Mouse (Mus musculus) embryonic facial prominence, embryonic 13.5 days (tissue): ENCODE results near the gene Trmt1l. TPM values are rescaled to one million over a fixed set of nuclear protein-coding genes. Genes with fewer than 3 reads are reported as not detected.

ENCODE experiments used
- ATAC-seq: fragments of 200-750 bp; cut with Nextera tagmentation; 2 replicates; pipeline ENCODE4 v1.8.0; 2017; ENCODE audit warnings: low read depth; ENCODE audit not compliant: insufficient number of reproducible peaks, insufficient read depth, low FRiP score, low TSS enrichment
- H3K27ac ChIP-seq: fragments of 300-500 bp; sonication (generic); 2 replicates; pipeline ENCODE4 v1.5.1; 2015; ENCODE audit warnings: moderate library complexity, mild to moderate bottlenecking, inconsistent platforms
- H3K27me3 ChIP-seq: fragments of 300-500 bp; sonication (generic); 2 replicates; pipeline ENCODE4 v1.6.1; 2015; ENCODE audit warnings: mild to moderate bottlenecking, inconsistent platforms
- H3K36me3 ChIP-seq: fragments of 300-500 bp; sonication (generic); 2 replicates; pipeline ENCODE4 v1.6.1; 2015; ENCODE audit warnings: mild to moderate bottlenecking, inconsistent platforms
- H3K4me1 ChIP-seq: fragments of 300-500 bp; sonication (generic); 2 replicates; pipeline ENCODE4 v1.6.1; 2015; ENCODE audit warnings: inconsistent platforms
- H3K4me2 ChIP-seq: fragments of 300-500 bp; sonication (generic); 2 replicates; pipeline ENCODE4 v1.6.1; 2015; ENCODE audit warnings: moderate library complexity, mild to moderate bottlenecking, inconsistent platforms
- H3K4me3 ChIP-seq: fragments of 300-500 bp; sonication (generic); 2 replicates; pipeline ENCODE4 v1.5.1; 2015; ENCODE audit warnings: mild to moderate bottlenecking, inconsistent platforms
- H3K9ac ChIP-seq: fragments of 300-500 bp; sonication (generic); 2 replicates; pipeline ENCODE4 v1.6.1; 2015; ENCODE audit warnings: mild to moderate bottlenecking, inconsistent platforms
- H3K9me3 ChIP-seq: fragments of 300-500 bp; sonication (generic); 2 replicates; pipeline ENCODE4 v1.6.1; 2016; ENCODE audit warnings: inconsistent platforms
- WGBS: fragments of 180-500 bp; shearing (Covaris S2); methylation state at CpG from one replicate; pipeline ENCODE4 v1.1.7; 2015; ENCODE audit warnings: mixed read lengths; 5-methylcytosine and 5-hydroxymethylcytosine counted together
- microRNA-seq: library from miRNA; unstranded; fragments of <30 nt; microRNA quantifications from one replicate; pipeline ENCODE4, GENCODE M21; 2016
- polyA plus RNA-seq: library from polyadenylated mRNA; unstranded; fragments of >200 nt; fragmentation: Nextera tagmentation; extraction: Ambion mirVana; gene quantifications from 2 replicates; pipeline ENCODE4 v1.2.1, GENCODE M21; 2015

The Trmt1l gene
- polyA plus RNA-seq, 1 experiment from 2014 or later, result 50.7 TPM

- H3K9me3 ChIP-seq, result no peaks in the 10 kb centered on the region
- ATAC-seq, result no peak
Observed at GRCm38 (mm10) chr1:151495635-151496285, 67.4 kb downstream of the Trmt1l start.

GRCm38 (mm10) chr1:151497028-151497427 is 68.7 kb downstream of the Trmt1l start:
- Histone ChIP-seq H3K27me3 (no peaks in the 10 kb centered on the region), H3K4me3 (no peak overlapping the region), H3K9ac (no peak overlapping the region), H3K27ac (no peak overlapping the region), H3K4me2 (no peak overlapping the region), H3K9me3 (no peaks in the 10 kb centered on the region), H3K36me3 (no peaks in the 10 kb centered on the region), H3K4me1 (peaks cover 39% of the 10 kb centered on the region)
- 87% methylated on average over 8 of the region's 8 CpGs for WGBS
- ATAC-seq, result no peak

More at GRCm38 (mm10) chr1:151495635-151496285, 67.4 kb downstream of the Trmt1l start:
- Histone ChIP-seq H3K9ac (no peak overlapping the region), H3K4me3 (no peak overlapping the region), H3K4me2 (no peak overlapping the region), H3K27me3 (no peaks in the 10 kb centered on the region), H3K4me1 (peaks cover 41% of the 10 kb centered on the region), H3K36me3 (no peaks in the 10 kb centered on the region), H3K27ac (no peak overlapping the region)
- 88% methylated on average over 2 of the region's 2 CpGs for WGBS

GRCm38 (mm10) chr1:151497942-151498341 is 69.6 kb downstream of the Trmt1l start:
- 83% methylated on average over 2 of the region's 2 CpGs for WGBS
- H3K36me3 ChIP-seq, result no peaks in the 10 kb centered on the region
- peaks cover 39% of the 10 kb centered on the region for H3K4me1 ChIP-seq
- no peak overlapping the region for H3K9ac ChIP-seq
- no peak for ATAC-seq
- no peak overlapping the region for H3K4me2 ChIP-seq
- H3K9me3 ChIP-seq, result no peaks in the 10 kb centered on the region
- H3K4me3 ChIP-seq, result no peak overlapping the region
- H3K27me3 ChIP-seq, result no peaks in the 10 kb centered on the region
- no peak overlapping the region for H3K27ac ChIP-seq

- ATAC-seq, result no peak
- Histone ChIP-seq H3K4me2 (peak overlapping the region; percentile 46), H3K27ac (no peak overlapping the region), H3K36me3 (no peaks in the 10 kb centered on the region), H3K27me3 (no peaks in the 10 kb centered on the region), H3K4me3 (no peak overlapping the region), H3K9me3 (no peaks in the 10 kb centered on the region), H3K4me1 (peaks cover 36% of the 10 kb centered on the region), H3K9ac (no peak overlapping the region)
- 79% methylated on average over 3 of the region's 3 CpGs for WGBS
Observed at GRCm38 (mm10) chr1:151498381-151498780, 70.0 kb downstream of the Trmt1l start.

- Histone ChIP-seq H3K27me3 (no peaks in the 10 kb centered on the region), H3K4me3 (peak overlapping the region; percentile 89), H3K4me2 (peak overlapping the region; percentile 56), H3K9me3 (no peaks in the 10 kb centered on the region), H3K27ac (peak overlapping the region; percentile 98), H3K9ac (peak overlapping the region; percentile 99), H3K4me1 (peaks cover 25% of the 10 kb centered on the region), H3K36me3 (no peaks in the 10 kb centered on the region)
- WGBS, result under 1% methylated on average over 54 of the region's 59 CpGs
- peak; percentile 50; the same call in 1 of the 2 replicates for ATAC-seq
Observed at GRCm38 (mm10) chr1:151499815-151500501, 71.6 kb downstream of the Trmt1l start.

- peak within 1 kb of the TSS; percentile 98 for H3K27ac ChIP-seq
- H3K9me3 ChIP-seq, result no peaks in the 10 kb centered on the region
- H3K4me3 ChIP-seq, result peak within 1 kb of the TSS; percentile 89
- H3K9ac ChIP-seq, result peak within 1 kb of the TSS; percentile 99
- H3K36me3 ChIP-seq, result no peaks in the 10 kb centered on the region
- peak within 1 kb of the TSS; percentile 62 for H3K4me2 ChIP-seq
- H3K4me1 ChIP-seq, result peaks cover 21% of the 10 kb centered on the region
- no peaks in the 10 kb centered on the region for H3K27me3 ChIP-seq
- ATAC-seq, result peak; percentile 97
- WGBS, result 1% methylated on average over 77 of the region's 90 CpGs
Observed at GRCm38 (mm10) chr1:151500531-151501361, 72.4 kb downstream of the Trmt1l start, which contains the start of gene Rnf2. Gene Rnf2 (minus strand): TSS chr1:151500955.

Small RNA genes lying within 50 kb of the gene (microRNA-seq; reads per million reads assigned to microRNA genes)
- gene Mir7682, result not detected

Other genes with a start within 250 kb of the Trmt1l start
- 0.36 TPM in 1 of 2 replicates, not detected in the other for gene Gm47985, start 246.0 kb upstream of the Trmt1l start, polyA plus RNA-seq
- gene Gm8947, start 236.2 kb upstream of the Trmt1l start, polyA plus RNA-seq, result not detected in 2 replicates
- not detected in 2 replicates for gene Gm47995, start 230.1 kb upstream of the Trmt1l start, polyA plus RNA-seq
- not detected in 2 replicates for gene 3110040M04Rik, start 224.4 kb upstream of the Trmt1l start, polyA plus RNA-seq
- gene Gm47996, start 218.4 kb upstream of the Trmt1l start, polyA plus RNA-seq, result 0.30 TPM in 1 of 2 replicates, not detected in the other
- 411 and 420 TPM in 2 replicates for gene Ivns1abp, start 84.1 kb upstream of the Trmt1l start, polyA plus RNA-seq
- gene Swt1, start 87 bp upstream of the Trmt1l start, polyA plus RNA-seq, result 33.9 and 37.8 TPM in 2 replicates
- 103 and 108 TPM in 2 replicates for gene Rnf2, start 72.4 kb downstream of the Trmt1l start, polyA plus RNA-seq
- 6.6 and 7.2 TPM in 2 replicates for gene Fam129a, start 142.6 kb downstream of the Trmt1l start, polyA plus RNA-seq